22 mouse cellular contexts compared by ENCODE assay signal in genomic region chr7:84311624-84312023, GRCm38 (mm10).
A peak's percentile ranks its signal among the peaks of the same experiment; 100 is the strongest.
DNase-seq lines count a peak whose midpoint lies in the region; ATAC-seq and TF ChIP-seq lines count a peak whose summit lies in the region.
"Had no signal": no experiment of that assay in that cellular context is flagged by ENCODE, and none has a peak within 500 bp of the region (broad histone marks: within the 10 kb centered on the region; RNA-seq: fewer than 3 reads in every experiment).

No protein-coding gene starts in this region.

- H3K4me3 ChIP-seq in heart, postnatal 0 days (ENCODE audit: low read depth, low read length) = no peak overlapping the region
- no peak overlapping the region for H3K4me3 ChIP-seq in embryonic fibroblast, embryonic 13.5 days (ENCODE audit: insufficient read depth, low read length)
- H3K4me3 ChIP-seq: erythroblast, embryonic 14.5 days; hindbrain, embryonic 15.5 days; layer of hippocampus, adult 2 months had no signal

- no peak overlapping the region for H3K9ac ChIP-seq in heart, postnatal 0 days (replicated peaks; ENCODE audit: low read depth, low read length)
- H3K9ac ChIP-seq: hindbrain, embryonic 15.5 days had no signal

- H3K36me3 ChIP-seq in heart, postnatal 0 days (replicated peaks; ENCODE audit: control insufficient read depth, insufficient read depth, low read length) = no peaks in the 10 kb centered on the region

- no peaks in the 10 kb centered on the region for H3K9me3 ChIP-seq in heart, postnatal 0 days (replicated peaks; ENCODE audit: control insufficient read depth, low read length)
- H3K9me3 ChIP-seq: hindbrain, embryonic 15.5 days had no signal

- ATAC-seq in heart, postnatal 0 days (ENCODE audit: insufficient read depth, low read depth) = no peak
- ATAC-seq: activated CD4-positive, CD25-positive, alpha-beta regulatory T cell, adult 4 months had no signal

- peaks cover 18% of the 10 kb centered on the region for H3K4me1 ChIP-seq in heart, postnatal 0 days (ENCODE audit: control insufficient read depth, insufficient read depth)
- H3K4me1 ChIP-seq in embryonic fibroblast, embryonic 13.5 days (ENCODE audit: control insufficient read depth, insufficient read depth, low read length) = no peaks in the 10 kb centered on the region

- TF ChIP-seq POLR2A in embryonic fibroblast, embryonic 13.5 days (IDR thresholded peaks at IDR 0.05; ENCODE audit: low read depth, low read length) = no peak

- peak; percentile 21 for DNase-seq in gastrocnemius, postnatal 10 days
- no peak for DNase-seq in gastrocnemius, postnatal 25 days
- no peak for DNase-seq in heart, postnatal 0 days (ENCODE audit: low spot score)
- DNase-seq in heart, adult 18-20 months = no peak
- peak; percentile 42 for DNase-seq in lung, postnatal 10 days
- no peak for DNase-seq in lung, postnatal 4 days
- DNase-seq in layer of hippocampus, adult 18-20 months (ENCODE audit: low spot score in 2 of 2) = no peak
- DNase-seq: adrenal gland, postnatal 25 days; cerebellum, adult 9-10 months; gastrocnemius, postnatal 36 days; kidney, adult 2 months; kidney, postnatal 14 days; midbrain, embryonic 14.5 days; retina, postnatal 1 day; right cerebral cortex, postnatal 25 days; spleen, adult 18-20 months; thymus, postnatal 25 days had no signal

- TF ChIP-seq CTCF in heart, postnatal 0 days (IDR thresholded peaks at IDR 0.05; ENCODE audit: low read depth) = no peak
- no peak for TF ChIP-seq CTCF in embryonic fibroblast, embryonic 13.5 days (IDR thresholded peaks at IDR 0.05; ENCODE audit: borderline replicate concordance, insufficient read depth, low read length)

- H3K4me2 ChIP-seq in heart, postnatal 0 days (ENCODE audit: low read depth, low read length) = no peak overlapping the region
- H3K4me2 ChIP-seq: hindbrain, embryonic 15.5 days had no signal

- TF ChIP-seq EP300 in heart, postnatal 0 days (IDR thresholded peaks at IDR 0.05; ENCODE audit: low read depth) = no peak

- H3K27me3 ChIP-seq in heart, postnatal 0 days (ENCODE audit: control insufficient read depth, insufficient read depth, low read length) = no peaks in the 10 kb centered on the region
- H3K27me3 ChIP-seq: hindbrain, embryonic 15.5 days had no signal

- H3K27ac ChIP-seq in heart, postnatal 0 days (ENCODE audit: low read depth) = peak overlapping the region; percentile 40; the same call in 1 of the 2 replicates
- peak overlapping the region; percentile 43 for H3K27ac ChIP-seq in embryonic fibroblast, embryonic 13.5 days (ENCODE audit: insufficient read depth, low read length)
- H3K27ac ChIP-seq: hindbrain, embryonic 15.5 days; layer of hippocampus, adult 2 months had no signal

- WGBS in heart, postnatal 0 days = 40% methylated on average over 3 of the region's 3 CpGs

Comparison
In these comparisons a context has a peak if more than half of its experiments do, and no peak if none do; other contexts are left out.
1. DNase-seq: peak in gastrocnemius, postnatal 10 days (single experiment) and lung, postnatal 10 days (single experiment); none in gastrocnemius, postnatal 25 days (single experiment), heart, postnatal 0 days (single experiment), heart, adult 18-20 months (0 of 2), lung, postnatal 4 days (0 of 2) and layer of hippocampus, adult 18-20 months (0 of 2).